Mouse (Mus musculus) small intestine, adult 2 months (tissue): ENCODE results near the gene Tbk1.

Source experiments
- CTCF ChIP-seq: fragments of 200-500 bp; IDR thresholded peaks from 2 replicates; pipeline ENCODE4 v1.5.1; 2012; ENCODE audit warnings: low read depth, mild to moderate bottlenecking, control low read depth, inconsistent platforms, low read length, moderate library complexity, mixed read lengths; ENCODE audit not compliant: insufficient replicate concordance, insufficient read length; ENCODE audit errors: extremely low read depth
- POLR2A ChIP-seq: fragments of 200-500 bp; IDR thresholded peaks from 2 replicates; pipeline ENCODE4 v1.6.1; 2012; ENCODE audit warnings: low read depth, mild to moderate bottlenecking, control low read depth, inconsistent platforms, low read length, moderate library complexity

DNA sequence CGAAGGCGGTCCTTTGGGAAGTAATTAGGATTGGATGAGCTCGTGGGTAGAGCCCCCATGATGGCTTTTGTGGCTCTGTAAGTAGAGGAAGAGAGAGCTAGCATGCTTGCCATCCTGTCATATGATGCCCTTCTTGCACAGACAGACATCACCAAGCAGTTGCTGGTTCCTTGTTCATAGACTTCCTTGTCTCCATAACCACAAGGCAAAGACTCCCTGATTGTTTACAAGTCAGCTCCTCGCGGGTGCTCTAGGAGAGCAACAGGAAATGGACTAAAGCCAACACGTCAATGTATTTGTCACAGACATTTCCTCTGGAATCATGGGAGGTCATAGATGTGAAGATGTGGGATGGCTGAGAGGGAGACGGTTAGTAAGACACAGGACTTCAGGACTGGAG, 90.0 kb downstream of the Tbk1 start:
- TF ChIP-seq POLR2A (no peak), CTCF (no peak)
